Mouse (Mus musculus) heart, postnatal 14 days (tissue): ENCODE data around the gene Ttn. TPM values are rescaled to one million over a fixed set of nuclear protein-coding genes. Genes with fewer than 3 reads are reported as not detected.
A peak's percentile ranks its signal among the peaks of the same experiment; 100 is the strongest.
"Not testable (repeated sequence)": the region's sequence is repeated elsewhere in the genome, so short reads cannot be mapped to it uniquely, and the experiment has no call there.

Experiments
- DNase-seq, 2 experiments: peaks; one replicate each; pipeline ENCODE4 v3.0.0; 2021 to 2022
- intact Hi-C: fragments of 180-260 bp; cut with DNase I; formaldehyde crosslinking; loops from one replicate; pipeline ENCODE4 v1.15.1; 2025
- long read RNA-seq, 2 experiments: library from polyadenylated mRNA; stranded (forward); transcript quantifications; one replicate each; pipeline ENCODE4 v2.0.0; 2021
- total RNA-seq, 2 experiments: library from RNA; stranded (reverse); gene quantifications; 2 replicates each; pipeline ENCODE4 v1.2.3; 2021

Gene Ttn
- total RNA-seq, result 1,000 to 10,000 TPM; 2,535 to 2,618 TPM
- long read RNA-seq, experiment 1, partial matches to known transcripts, result 71 of 94 reads
- long read RNA-seq, experiment 1, other reads (novel, unspliced or antisense), result 23 of 94 reads
- long read RNA-seq, experiment 2, partial matches to known transcripts, result 59 of 82 reads
- long read RNA-seq, experiment 2, other reads (novel, unspliced or antisense), result 23 of 82 reads

GRCm38 (mm10) chr2:76982391-76983145, at the start of gene Ttn:
TSS of gene Ttn (minus strand) at chr2:76982547.
- peak; percentile 69 to 78 for DNase-seq
- intact Hi-C loops, result no loop called here

GRCm38 (mm10) chr2:77020649-77021048, 38.3 kb upstream of the Ttn start:
- no peak for DNase-seq
- intact Hi-C loops, result no loop called here

GRCm38 (mm10) chr2:77017735-77018134, 35.4 kb upstream of the Ttn start:
- no peak for DNase-seq
- intact Hi-C loops, result no loop called here

- intact Hi-C loops, DNase-seq: not testable (repeated sequence)
Observed at GRCm38 (mm10) chr2:77013449-77013848, 31.1 kb upstream of the Ttn start.

DNA sequence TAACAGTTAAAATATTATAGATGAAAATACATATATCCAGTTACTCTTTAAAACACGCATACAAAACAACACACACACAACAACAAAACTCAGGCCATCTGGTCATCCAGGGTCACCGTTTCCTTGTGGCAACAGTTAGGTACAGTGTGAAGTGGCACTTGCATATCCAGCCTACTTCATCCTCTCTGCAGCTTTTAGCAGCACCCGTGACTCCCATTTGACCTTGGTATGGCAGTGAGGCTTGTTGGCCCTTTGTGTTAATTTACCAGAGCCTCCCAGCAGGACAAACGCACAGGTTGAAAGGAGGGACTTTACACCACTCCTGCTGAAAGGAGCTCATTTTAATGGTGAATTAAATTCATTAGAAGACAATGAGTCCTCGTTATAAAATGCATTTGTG, 29.6 kb upstream of the Ttn start:
- DNase-seq, result peak in 1 of 2 experiments; percentile 20
- intact Hi-C loops, result no loop called here

- intact Hi-C loops, result no loop called here
- DNase-seq, result no peak
Observed at GRCm38 (mm10) chr2:77007015-77007414, 24.7 kb upstream of the Ttn start.

- intact Hi-C loops, result no loop called here
- no peak for DNase-seq
Observed at GRCm38 (mm10) chr2:77003148-77003547, 20.8 kb upstream of the Ttn start.

- intact Hi-C loops, result no loop called here
- DNase-seq, result peak; percentile 28 to 54
Observed at GRCm38 (mm10) chr2:76998351-76998750, 16.0 kb upstream of the Ttn start.

DNA sequence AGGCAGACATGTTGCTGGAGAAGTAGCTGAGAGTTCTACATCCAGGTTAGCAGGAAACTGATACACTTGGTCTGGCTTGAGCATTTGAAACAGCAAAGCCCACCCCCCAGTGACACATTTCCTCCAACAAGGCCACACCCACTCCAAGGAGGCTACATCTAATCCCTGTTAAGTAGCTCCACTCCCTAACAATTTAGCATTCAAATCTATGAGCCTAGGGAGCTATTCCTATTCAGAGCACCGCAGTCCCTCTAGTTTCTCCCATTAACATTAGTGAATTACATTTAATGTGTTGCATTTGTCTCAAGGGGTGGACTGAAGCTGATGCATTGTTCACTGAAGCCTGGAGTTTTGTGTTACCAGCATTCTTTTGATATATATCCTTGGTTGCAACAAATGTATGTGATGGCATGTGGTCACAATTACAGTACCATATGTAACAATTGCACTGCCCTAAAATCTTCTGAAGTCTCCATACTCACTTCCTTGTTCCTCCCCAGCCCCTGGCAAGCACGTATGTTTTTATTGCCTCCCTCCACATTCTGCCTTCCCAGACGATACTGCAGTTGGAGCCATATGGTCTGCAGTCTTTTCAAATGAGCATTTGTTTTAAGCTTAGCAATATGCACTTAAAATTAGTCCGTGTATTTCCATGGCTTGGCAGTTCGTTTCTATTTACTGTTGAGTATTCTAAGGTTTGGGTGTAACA, 10.3 kb upstream of the Ttn start:
- no peak for DNase-seq
- intact Hi-C loops, result no loop called here

GRCm38 (mm10) chr2:76987317-76987716, 5.0 kb upstream of the Ttn start:
- intact Hi-C loops, result no loop called here
- DNase-seq, result no peak

GRCm38 (mm10) chr2:76984384-76984783, 2.0 kb upstream of the Ttn start:
- intact Hi-C loops, result no loop called here
- DNase-seq, result no peak

- no peak for DNase-seq
- intact Hi-C loops, result no loop called here
Observed at GRCm38 (mm10) chr2:76983601-76984000, 1.3 kb upstream of the Ttn start.

- peak in 1 of 2 experiments; percentile 54 for DNase-seq
- intact Hi-C loops, result no loop called here
Observed at GRCm38 (mm10) chr2:76981717-76982116, 630 bp downstream of the Ttn start.

DNA sequence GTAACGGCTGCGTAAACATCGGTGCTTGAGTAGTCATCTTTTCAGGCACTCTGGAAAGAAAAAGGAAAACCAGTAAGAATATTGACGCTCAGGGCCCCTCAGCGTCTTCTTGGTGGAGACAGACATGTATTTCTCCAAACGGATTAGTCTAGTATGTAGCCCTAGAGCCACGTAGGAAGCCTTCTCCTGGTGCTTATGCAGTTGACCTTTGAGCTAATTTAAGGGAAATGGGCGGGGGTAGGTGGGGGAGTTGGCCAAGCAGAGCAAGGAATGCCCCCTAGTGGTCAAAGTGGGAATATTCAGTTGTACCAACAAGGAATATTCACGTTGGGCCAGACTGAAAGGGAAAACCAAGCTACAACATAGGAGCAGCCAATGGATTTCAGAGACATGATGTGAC, 2.2 kb downstream of the Ttn start:
- intact Hi-C loops, result no loop called here
- DNase-seq, result peak in 1 of 2 experiments; percentile 69

- intact Hi-C loops, result no loop called here
- DNase-seq, result no peak
Observed at GRCm38 (mm10) chr2:76977650-76978049, 4.7 kb downstream of the Ttn start.

- no peak for DNase-seq
- intact Hi-C loops, result no loop called here
Observed at GRCm38 (mm10) chr2:76972051-76972450, 10.3 kb downstream of the Ttn start.

DNA sequence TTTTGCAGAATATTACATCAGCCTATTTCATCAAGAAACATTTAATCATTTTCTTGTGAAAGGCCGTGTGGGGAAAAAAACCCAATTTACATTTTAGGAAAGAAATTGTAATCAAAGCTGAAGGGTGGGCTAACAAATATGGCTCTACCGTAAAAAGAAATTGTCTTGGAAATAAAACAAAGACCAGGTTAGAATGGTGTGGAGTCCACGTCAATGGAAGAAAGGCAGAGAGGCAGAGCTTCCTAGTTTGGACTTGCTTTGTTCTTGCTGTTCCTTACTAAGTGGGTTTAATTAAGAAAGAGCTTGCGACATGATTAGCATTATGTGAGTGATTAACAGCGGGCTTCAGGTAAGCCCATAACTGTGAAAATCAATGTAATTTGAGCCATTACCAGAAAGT, 11.3 kb downstream of the Ttn start:
- no peak for DNase-seq
- intact Hi-C loops, result loop anchor here (2.0 kb wide), 1 partner anchor 372 kb away; no protein-coding TSS in a partner anchor

GRCm38 (mm10) chr2:76970669-76971068, 11.7 kb downstream of the Ttn start:
- DNase-seq, result no peak
- intact Hi-C loops, result loop anchor here (2.0 kb wide), 1 partner anchor 372 kb away; no protein-coding TSS in a partner anchor

GRCm38 (mm10) chr2:76970204-76970603, 12.1 kb downstream of the Ttn start:
- DNase-seq, result no peak
- intact Hi-C loops, result loop anchor here (2.0 kb wide), 1 partner anchor 373 kb away; no protein-coding TSS in a partner anchor

DNA sequence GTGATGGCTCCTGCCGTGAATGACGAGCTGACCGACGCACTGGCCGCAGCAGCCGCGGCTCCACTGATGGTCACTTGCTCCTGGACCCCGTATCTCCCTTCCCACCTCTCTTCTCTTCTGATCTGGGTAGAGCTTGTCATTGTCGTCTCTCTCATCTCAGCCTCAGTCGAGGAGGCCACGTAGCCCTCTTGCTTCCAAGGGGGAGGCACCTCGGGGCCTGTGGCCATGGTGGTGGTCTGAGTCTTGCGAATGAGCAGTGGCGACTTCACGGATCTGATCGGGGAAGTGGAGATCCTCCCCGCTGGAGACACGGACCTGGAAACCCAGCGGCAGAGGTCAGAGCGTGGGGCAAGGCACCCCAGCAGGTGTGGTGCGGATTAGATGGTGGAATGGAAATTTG, 12.7 kb downstream of the Ttn start:
- no peak for DNase-seq
- intact Hi-C loops, result loop anchor here (1.0 to 2.0 kb wide), 2 partner anchors 40 to 373 kb away; no protein-coding TSS in a partner anchor

GRCm38 (mm10) chr2:76968919-76969318, 13.4 kb downstream of the Ttn start:
- intact Hi-C loops, result loop anchor here (1.0 kb wide), 1 partner anchor 40 kb away; no protein-coding TSS in a partner anchor
- DNase-seq, result peak; percentile 61 to 81
